Mouse (Mus musculus): ENCODE data around the gene Gm12216. TPM values are rescaled to one million over a fixed set of nuclear protein-coding genes. Genes with fewer than 3 reads are reported as not detected.

Gm12216 gene
- polyA plus RNA-seq, 1 experiment = 1.6 TPM

DNA sequence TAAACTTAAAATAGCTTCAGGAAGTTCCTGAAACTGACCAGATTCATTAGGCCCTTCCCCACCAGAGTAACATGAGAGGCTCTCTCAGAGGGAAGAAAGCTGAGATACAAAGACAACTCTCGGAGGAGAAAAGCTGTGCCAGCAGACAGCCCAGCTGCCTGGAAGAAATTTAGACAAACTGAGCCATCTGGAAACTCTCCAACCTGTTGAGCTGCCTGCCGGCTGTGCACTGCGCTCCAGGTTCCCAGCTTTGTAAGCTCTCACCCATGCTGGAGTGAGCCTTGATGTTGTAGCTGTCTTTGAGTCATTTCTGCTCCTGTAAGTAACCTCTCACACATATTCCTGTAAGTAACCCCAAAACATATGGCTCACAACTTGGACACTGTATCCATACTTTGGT lies 66.1 kb downstream of the Gm12216 start:
- no peaks in the 10 kb centered on the region for H3K79me2 ChIP-seq (ENCODE audit: control insufficient read depth, insufficient read depth)
- TF ChIP-seq E2F4 (IDR thresholded peaks at IDR 0.05; ENCODE audit: insufficient read depth) (no peak), CEBPB (IDR thresholded peaks at IDR 0.05; ENCODE audit: insufficient read depth, poor library complexity, severe bottlenecking) (no peak), SRF (IDR thresholded peaks at IDR 0.05; ENCODE audit: control insufficient read depth, insufficient read length, low read depth) (no peak), USF1 (IDR thresholded peaks at IDR 0.05; ENCODE audit: low read depth) (no peak), POLR2A (IDR thresholded peaks at IDR 0.05; ENCODE audit: insufficient read length, low read depth) (no peak), MYOG (IDR thresholded peaks at IDR 0.05; ENCODE audit: control insufficient read depth in 1 of 3, insufficient read depth in 1 of 3, insufficient read length in 2 of 3, low read depth in 2 of 3) (no peak), MAX (IDR thresholded peaks at IDR 0.05; ENCODE audit: low read depth) (no peak), TCF3 (IDR thresholded peaks at IDR 0.05; ENCODE audit: insufficient read length, low read depth) (no peak), POLR2AphosphoS2 (IDR thresholded peaks at IDR 0.05; ENCODE audit: insufficient read length, low read depth) (no peak), REST (IDR thresholded peaks at IDR 0.05; ENCODE audit: insufficient read depth, insufficient read length) (no peak), MYOD1 (IDR thresholded peaks at IDR 0.05; ENCODE audit: control insufficient read depth in 1 of 3, insufficient read length in 2 of 3, low read depth in 2 of 3) (no peak), TCF12 (IDR thresholded peaks at IDR 0.05; ENCODE audit: insufficient read depth, poor library complexity, severe bottlenecking) (no peak)

DNA sequence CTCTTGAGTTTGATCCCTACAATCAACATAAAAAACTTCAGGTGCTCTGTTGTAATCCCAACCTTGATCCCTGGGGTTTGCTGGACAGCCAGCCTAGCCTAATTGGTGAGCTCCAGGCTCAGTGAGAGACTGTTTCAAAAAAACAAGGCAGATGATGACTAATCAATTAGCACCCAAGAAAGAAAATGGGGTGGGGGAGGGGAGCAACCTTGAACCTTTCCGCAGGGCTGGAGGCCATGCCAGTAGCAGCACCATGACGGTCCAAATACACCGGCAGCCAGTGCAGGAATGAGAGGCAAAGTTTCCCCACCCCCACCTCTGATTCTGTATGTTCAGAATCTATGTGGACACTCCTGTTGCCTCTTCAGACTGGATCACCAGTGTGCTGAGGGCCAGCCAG lies 69.8 kb downstream of the Gm12216 start:
- Histone ChIP-seq H3K4me3 (no peak overlapping the region), H3K4me2 (ENCODE audit: low read depth) (no peak overlapping the region), H3K27me3 (ENCODE audit: control insufficient read depth, insufficient read depth, insufficient read length) (no peaks in the 10 kb centered on the region), H3K79me2 (ENCODE audit: control insufficient read depth, insufficient read depth) (no peaks in the 10 kb centered on the region), H3K36me3 (ENCODE audit: control insufficient read depth, insufficient read depth) (no peaks in the 10 kb centered on the region), H3ac (ENCODE audit: control insufficient read depth, insufficient read length) (no peak overlapping the region)
- no peak for TF ChIP-seq MYOG (IDR thresholded peaks at IDR 0.05; ENCODE audit: control insufficient read depth in 1 of 3, insufficient read depth in 1 of 3, insufficient read length in 2 of 3, low read depth in 2 of 3)
- no peak for TF ChIP-seq REST (IDR thresholded peaks at IDR 0.05; ENCODE audit: insufficient read depth, insufficient read length)
- no peak for TF ChIP-seq TCF3 (IDR thresholded peaks at IDR 0.05; ENCODE audit: insufficient read length, low read depth)
- no peak for TF ChIP-seq POLR2AphosphoS2 (IDR thresholded peaks at IDR 0.05; ENCODE audit: insufficient read length, low read depth)
- no peak for TF ChIP-seq TCF12 (IDR thresholded peaks at IDR 0.05; ENCODE audit: insufficient read depth, poor library complexity, severe bottlenecking)
- no peak for TF ChIP-seq SRF (IDR thresholded peaks at IDR 0.05; ENCODE audit: control insufficient read depth, insufficient read length, low read depth)
- no peak for TF ChIP-seq USF1 (IDR thresholded peaks at IDR 0.05; ENCODE audit: low read depth)
- no peak for TF ChIP-seq E2F4 (IDR thresholded peaks at IDR 0.05; ENCODE audit: insufficient read depth)

More for the DNA sequence above, 66.1 kb downstream of the Gm12216 start:
- H3K36me3 ChIP-seq (ENCODE audit: control insufficient read depth, insufficient read depth) = no peaks in the 10 kb centered on the region
- no peak overlapping the region for H3K4me2 ChIP-seq (ENCODE audit: low read depth)
- no peaks in the 10 kb centered on the region for H3K27me3 ChIP-seq (ENCODE audit: control insufficient read depth, insufficient read depth, insufficient read length)
- no peak overlapping the region for H3ac ChIP-seq (ENCODE audit: control insufficient read depth, insufficient read length)
- H3K4me3 ChIP-seq = no peak overlapping the region

GRCm38 (mm10) chr11:53788196-53788595 lies 70.9 kb downstream of the Gm12216 start:
- Histone ChIP-seq H3ac (ENCODE audit: control insufficient read depth, insufficient read length) (no peak overlapping the region), H3K4me3 (no peak overlapping the region), H3K4me2 (ENCODE audit: low read depth) (no peak overlapping the region), H3K79me2 (ENCODE audit: control insufficient read depth, insufficient read depth) (no peaks in the 10 kb centered on the region), H3K27me3 (ENCODE audit: control insufficient read depth, insufficient read depth, insufficient read length) (no peaks in the 10 kb centered on the region), H3K36me3 (ENCODE audit: control insufficient read depth, insufficient read depth) (no peaks in the 10 kb centered on the region)
- TF ChIP-seq TCF12 (IDR thresholded peaks at IDR 0.05; ENCODE audit: insufficient read depth, poor library complexity, severe bottlenecking) (no peak), TCF3 (IDR thresholded peaks at IDR 0.05; ENCODE audit: insufficient read length, low read depth) (no peak), USF1 (IDR thresholded peaks at IDR 0.05; ENCODE audit: low read depth) (no peak), POLR2A (IDR thresholded peaks at IDR 0.05; ENCODE audit: insufficient read length, low read depth) (no peak), E2F4 (IDR thresholded peaks at IDR 0.05; ENCODE audit: insufficient read depth) (no peak), CEBPB (IDR thresholded peaks at IDR 0.05; ENCODE audit: insufficient read depth, poor library complexity, severe bottlenecking) (no peak), MYOD1 (IDR thresholded peaks at IDR 0.05; ENCODE audit: control insufficient read depth in 1 of 3, insufficient read length in 2 of 3, low read depth in 2 of 3) (no peak), SRF (IDR thresholded peaks at IDR 0.05; ENCODE audit: control insufficient read depth, insufficient read length, low read depth) (no peak), POLR2AphosphoS2 (IDR thresholded peaks at IDR 0.05; ENCODE audit: insufficient read length, low read depth) (no peak)

- Histone ChIP-seq H3K4me3 (no peak overlapping the region), H3K36me3 (ENCODE audit: control insufficient read depth, insufficient read depth) (no peaks in the 10 kb centered on the region), H3ac (ENCODE audit: control insufficient read depth, insufficient read length) (no peak overlapping the region), H3K27me3 (ENCODE audit: control insufficient read depth, insufficient read depth, insufficient read length) (no peaks in the 10 kb centered on the region), H3K79me2 (ENCODE audit: control insufficient read depth, insufficient read depth) (no peaks in the 10 kb centered on the region), H3K4me2 (ENCODE audit: low read depth) (no peak overlapping the region)
- no peak for TF ChIP-seq USF1 (IDR thresholded peaks at IDR 0.05; ENCODE audit: low read depth)
- TF ChIP-seq POLR2A (IDR thresholded peaks at IDR 0.05; ENCODE audit: insufficient read length, low read depth) = no peak
Observed at GRCm38 (mm10) chr11:53786058-53787031, 72.7 kb downstream of the Gm12216 start.

Measured in myocyte (in vitro differentiated cells).